Mouse (Mus musculus): ENCODE measurements around the gene Mfsd4a. TPM values are rescaled to one million over a fixed set of nuclear protein-coding genes. Genes with fewer than 3 reads are reported as not detected.
A peak's percentile ranks its signal among the peaks of the same experiment; 100 is the strongest.

Mfsd4a gene
- total RNA-seq, 2 experiments from 2014 or later: 1.3 to 1.6 TPM

- intact Hi-C loops (cut with DNase I): no loop called here
- no peak for DNase-seq (ENCODE audit: low spot score)
Observed at GRCm38 (mm10) chr1:132070659-132071058, 2.8 kb upstream of the Mfsd4a start.

GRCm38 (mm10) chr1:132069436-132069835, 1.6 kb upstream of the Mfsd4a start:
- intact Hi-C loops (cut with DNase I): loop anchor here (5.0 kb wide), 1 partner anchor 48 kb away; no protein-coding TSS in a partner anchor
- no peak for DNase-seq (ENCODE audit: low spot score)

GRCm38 (mm10) chr1:132065475-132066172, 2.2 kb downstream of the Mfsd4a start:
- intact Hi-C loops (cut with DNase I): loop anchor here (5.0 kb wide), 1 partner anchor 52 kb away; no protein-coding TSS in a partner anchor
- no peak for DNase-seq (ENCODE audit: low spot score)

- no peak for DNase-seq (ENCODE audit: low spot score)
- intact Hi-C loops (cut with DNase I): loop anchor here (5.0 kb wide), 1 partner anchor 52 kb away; no protein-coding TSS in a partner anchor
Observed at GRCm38 (mm10) chr1:132065001-132065400, 2.9 kb downstream of the Mfsd4a start.

- intact Hi-C loops (cut with DNase I): no loop called here
- no peak for DNase-seq (ENCODE audit: low spot score)
Observed at GRCm38 (mm10) chr1:132063096-132063495, 4.8 kb downstream of the Mfsd4a start.

GRCm38 (mm10) chr1:132061750-132062541, 5.9 kb downstream of the Mfsd4a start:
- intact Hi-C loops (cut with DNase I): no loop called here
- DNase-seq (ENCODE audit: low spot score): no peak

GRCm38 (mm10) chr1:132060036-132060769, 7.7 kb downstream of the Mfsd4a start:
- intact Hi-C loops (cut with DNase I): no loop called here
- no peak for DNase-seq (ENCODE audit: low spot score)

- intact Hi-C loops (cut with DNase I): no loop called here
- DNase-seq (ENCODE audit: low spot score): no peak
Observed at GRCm38 (mm10) chr1:132058558-132058957, 9.3 kb downstream of the Mfsd4a start.

- no peak for DNase-seq (ENCODE audit: low spot score)
- intact Hi-C loops (cut with DNase I): no loop called here
Observed at GRCm38 (mm10) chr1:132055054-132055664, 12.7 kb downstream of the Mfsd4a start.

- intact Hi-C loops (cut with DNase I): no loop called here
- DNase-seq (ENCODE audit: low spot score): no peak
Observed at GRCm38 (mm10) chr1:132054387-132054786, 13.5 kb downstream of the Mfsd4a start.

- intact Hi-C loops (cut with DNase I): no loop called here
Observed at GRCm38 (mm10) chr1:132051746-132052145, 16.1 kb downstream of the Mfsd4a start.

GRCm38 (mm10) chr1:132046143-132046735, 21.6 kb downstream of the Mfsd4a start:
- intact Hi-C loops (cut with DNase I): loop anchor here (2.0 to 5.0 kb wide), 3 partner anchors 51 to 109 kb away; no protein-coding TSS in a partner anchor
- DNase-seq (ENCODE audit: low spot score): peak; percentile 41

More at GRCm38 (mm10) chr1:132051746-132052145, 16.1 kb downstream of the Mfsd4a start:
- DNase-seq (ENCODE audit: low spot score): no peak

- intact Hi-C loops (cut with DNase I): loop anchor here (5.0 kb wide), 1 partner anchor 54 kb away; no protein-coding TSS in a partner anchor
- DNase-seq (ENCODE audit: low spot score): no peak
Observed at GRCm38 (mm10) chr1:132043759-132044158, 24.1 kb downstream of the Mfsd4a start.

- intact Hi-C loops (cut with DNase I): loop anchor here (2.0 to 5.0 kb wide), 2 partner anchors 31 to 57 kb away; no protein-coding TSS in a partner anchor
- DNase-seq (ENCODE audit: low spot score): peak; percentile 34
Observed at GRCm38 (mm10) chr1:132040201-132040621, 27.7 kb downstream of the Mfsd4a start.

- no peak for DNase-seq (ENCODE audit: low spot score)
Observed at GRCm38 (mm10) chr1:132038753-132039152, 29.1 kb downstream of the Mfsd4a start.

GRCm38 (mm10) chr1:132037746-132038145, 30.1 kb downstream of the Mfsd4a start:
- intact Hi-C loops (cut with DNase I): no loop called here
- no peak for DNase-seq (ENCODE audit: low spot score)

More at GRCm38 (mm10) chr1:132038753-132039152, 29.1 kb downstream of the Mfsd4a start:
- intact Hi-C loops (cut with DNase I): no loop called here

GRCm38 (mm10) chr1:132032172-132032571, 35.7 kb downstream of the Mfsd4a start:
- intact Hi-C loops (cut with DNase I): no loop called here
- DNase-seq (ENCODE audit: low spot score): no peak

- intact Hi-C loops (cut with DNase I): no loop called here
- DNase-seq (ENCODE audit: low spot score): no peak
Observed at GRCm38 (mm10) chr1:132030574-132030973, 37.3 kb downstream of the Mfsd4a start.

- intact Hi-C loops (cut with DNase I): no loop called here
- no peak for DNase-seq (ENCODE audit: low spot score)
Observed at GRCm38 (mm10) chr1:132028413-132028812, 39.4 kb downstream of the Mfsd4a start.

Measured in heart, postnatal 25 days (tissue).